Mouse (Mus musculus) frontal cortex, adult 2 months (tissue): ENCODE measurements at regions not wholly inside any gene's neighbourhood (a gene's known extent, or its start where the extent isn't known, plus 50 kb on each side); places are given as distances from the start of the nearest gene placed in this dataset.

ENCODE experiments used
- DNase-seq, 2 experiments: peaks; one replicate each; pipeline ENCODE4 v3.0.0; 2022; ENCODE audit warnings: low spot score in 1 of 2; ENCODE audit errors: extremely low spot score in 1 of 2

- DNase-seq, result no peak
Observed at GRCm38 (mm10) chr13:60497714-60498400, 103.9 kb upstream of the Dapk1 start.

- no peak for DNase-seq
Observed at GRCm38 (mm10) chr13:60504196-60504595, 97.6 kb upstream of the Dapk1 start.

- no peak for DNase-seq
Observed at GRCm38 (mm10) chr13:60507611-60508010, 94.1 kb upstream of the Dapk1 start.

DNA sequence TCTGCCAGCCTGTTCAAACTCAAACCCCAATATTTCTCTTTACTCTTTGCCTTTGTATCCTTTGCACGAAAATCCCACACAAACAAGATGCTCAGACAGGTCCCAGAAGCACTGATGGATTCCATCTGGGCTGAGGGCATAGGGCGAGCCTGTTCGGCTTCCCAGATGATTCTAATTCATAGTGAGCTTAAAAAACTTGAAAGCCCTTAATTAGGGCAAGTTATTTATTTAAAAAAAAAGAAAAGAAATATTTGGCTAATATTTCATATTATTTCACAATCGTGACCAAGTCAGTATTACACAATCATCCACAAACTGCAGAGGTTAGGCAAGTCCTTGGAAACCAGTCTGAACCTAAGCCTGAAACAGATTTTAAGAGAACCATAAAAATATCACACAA, 93.7 kb upstream of the Dapk1 start:
- DNase-seq, result no peak

GRCm38 (mm10) chr13:60508856-60509255, 92.9 kb upstream of the Dapk1 start:
- no peak for DNase-seq

DNA sequence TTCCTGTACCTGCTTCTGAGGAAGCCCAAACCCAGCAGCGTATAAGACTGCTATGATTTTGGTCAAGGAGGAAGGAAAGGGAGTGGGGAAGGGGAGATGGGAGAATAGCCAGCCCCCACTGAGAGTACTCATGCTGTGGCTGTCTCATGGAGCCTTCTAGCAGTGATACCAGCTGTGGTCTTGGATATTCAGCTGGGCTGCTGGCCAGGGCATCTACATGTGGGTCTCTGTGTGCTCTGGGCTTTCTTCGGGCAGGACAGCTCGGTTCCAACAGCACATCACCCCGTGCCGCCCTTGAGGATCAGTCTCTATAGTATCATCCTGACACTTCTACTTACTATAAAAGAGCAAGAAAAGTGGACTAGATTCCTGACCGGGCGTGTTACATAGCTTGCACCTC, 90.6 kb upstream of the Dapk1 start:
- no peak for DNase-seq

- DNase-seq, result peak in 1 of 2 experiments; percentile 38
Observed at GRCm38 (mm10) chr13:60511628-60512027, 90.1 kb upstream of the Dapk1 start.

- DNase-seq, result peak in 1 of 2 experiments; percentile 29
Observed at GRCm38 (mm10) chr13:60513756-60514155, 88.0 kb upstream of the Dapk1 start.

DNA sequence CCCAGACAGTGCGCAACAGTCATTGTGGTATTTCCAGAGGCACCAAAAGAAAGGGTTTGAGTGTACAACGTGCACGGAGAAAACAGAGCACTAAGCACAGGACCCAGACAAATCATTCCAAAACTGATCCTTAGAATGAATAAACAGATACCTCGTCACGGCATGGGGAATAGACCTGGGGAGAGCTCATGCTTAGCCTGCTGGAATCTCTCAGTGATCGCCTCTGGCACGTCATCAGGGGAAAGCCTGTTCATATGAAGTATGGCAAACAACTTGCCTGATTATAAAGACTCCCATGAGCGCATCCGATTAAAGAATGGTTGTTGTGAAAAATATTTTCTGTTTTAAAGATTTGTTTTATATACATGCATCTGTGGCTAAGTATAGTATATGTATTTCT, 86.9 kb upstream of the Dapk1 start:
- no peak for DNase-seq

DNA sequence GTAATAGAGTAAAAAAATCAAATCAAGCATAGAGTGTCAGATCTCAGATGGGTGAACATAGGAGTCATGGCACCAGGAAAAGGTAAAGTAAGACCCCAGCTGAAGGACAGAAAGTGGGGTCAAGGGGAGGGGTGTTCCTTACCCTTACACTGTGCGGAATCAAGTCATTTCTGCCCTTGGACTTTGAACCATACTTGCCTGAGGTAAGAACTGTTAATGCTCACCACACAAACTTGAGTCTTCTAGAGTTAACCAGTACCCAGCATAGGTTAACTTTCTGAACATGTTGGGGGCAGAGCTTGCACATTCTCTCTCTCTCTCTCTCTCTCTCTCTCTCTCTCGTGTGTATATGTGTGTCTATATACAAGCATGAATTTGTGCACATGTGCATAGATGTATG, 83.7 kb upstream of the Dapk1 start:
- no peak for DNase-seq

GRCm38 (mm10) chr13:60519708-60520107, 82.0 kb upstream of the Dapk1 start:
- DNase-seq, result no peak

- DNase-seq, result peak; percentile 61 to 66
Observed at GRCm38 (mm10) chr13:60522719-60523450, 78.9 kb upstream of the Dapk1 start.

DNA sequence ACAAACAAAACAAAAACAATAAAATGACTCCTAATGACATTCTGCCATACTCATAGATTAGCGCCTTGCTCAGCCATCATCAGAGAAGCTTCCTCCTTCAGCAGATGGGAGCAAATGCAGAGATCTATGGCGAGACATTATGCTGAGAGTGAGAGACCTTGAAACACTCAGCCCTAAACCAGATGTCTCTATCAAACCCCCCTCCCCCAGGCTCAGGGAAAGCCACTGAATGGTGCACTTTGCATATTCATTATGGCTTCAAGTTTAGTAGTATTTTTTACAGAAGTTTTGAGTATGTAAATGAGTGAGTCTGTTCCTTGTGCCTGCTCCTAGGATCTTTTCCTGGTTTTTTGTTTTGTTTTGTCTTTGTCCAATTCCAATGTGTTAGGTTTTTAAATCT, 73.9 kb upstream of the Dapk1 start:
- DNase-seq, result no peak

- no peak for DNase-seq
Observed at GRCm38 (mm10) chr13:60528819-60529218, 72.9 kb upstream of the Dapk1 start.

- peak in 1 of 2 experiments; percentile 20 for DNase-seq
Observed at GRCm38 (mm10) chr13:60529381-60530069, 72.2 kb upstream of the Dapk1 start.

GRCm38 (mm10) chr13:60533871-60534427, 67.8 kb upstream of the Dapk1 start:
- DNase-seq, result no peak

DNA sequence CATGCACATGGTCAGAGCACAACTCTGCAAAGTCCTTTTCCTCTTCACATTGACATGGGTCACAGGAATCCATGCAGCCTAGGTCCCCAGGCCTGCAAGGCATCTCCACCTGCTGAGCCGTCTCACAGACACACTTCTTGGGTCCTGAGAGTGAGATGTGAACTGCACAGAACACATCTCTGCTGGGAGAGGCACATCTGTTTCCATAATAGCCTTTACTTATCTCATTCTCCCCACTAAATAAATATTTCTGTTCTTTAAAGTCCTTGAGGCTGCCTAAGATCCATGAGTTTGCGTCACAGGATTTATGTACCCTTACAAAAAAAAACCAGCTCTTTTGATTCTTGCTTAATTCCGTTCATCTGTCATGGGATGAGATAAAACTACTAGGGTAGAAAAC, 67.2 kb upstream of the Dapk1 start:
- no peak for DNase-seq

GRCm38 (mm10) chr13:60535045-60535444, 66.7 kb upstream of the Dapk1 start:
- DNase-seq, result no peak

- DNase-seq, result no peak
Observed at GRCm38 (mm10) chr13:60536725-60537124, 65.0 kb upstream of the Dapk1 start.

DNA sequence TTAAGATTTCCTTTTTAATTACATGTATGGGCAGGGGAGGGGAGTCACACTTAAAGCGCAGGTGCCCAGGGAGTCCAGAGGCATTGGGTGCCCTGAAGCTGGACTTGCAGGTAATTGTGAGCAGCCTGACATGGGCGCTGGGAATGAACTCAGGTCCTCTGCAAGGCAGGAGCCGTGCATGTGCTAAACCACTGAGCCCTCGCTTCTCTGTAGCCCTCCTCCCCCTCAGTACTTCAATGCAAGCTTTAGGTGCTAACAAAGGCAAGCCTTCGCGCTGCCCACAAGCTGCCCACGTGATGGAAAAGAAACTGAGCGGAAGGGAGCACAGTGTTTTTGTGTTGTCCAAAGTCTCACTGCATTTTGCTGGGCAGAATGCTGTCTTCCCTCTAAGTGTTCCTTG, 63.6 kb upstream of the Dapk1 start:
- no peak for DNase-seq

DNA sequence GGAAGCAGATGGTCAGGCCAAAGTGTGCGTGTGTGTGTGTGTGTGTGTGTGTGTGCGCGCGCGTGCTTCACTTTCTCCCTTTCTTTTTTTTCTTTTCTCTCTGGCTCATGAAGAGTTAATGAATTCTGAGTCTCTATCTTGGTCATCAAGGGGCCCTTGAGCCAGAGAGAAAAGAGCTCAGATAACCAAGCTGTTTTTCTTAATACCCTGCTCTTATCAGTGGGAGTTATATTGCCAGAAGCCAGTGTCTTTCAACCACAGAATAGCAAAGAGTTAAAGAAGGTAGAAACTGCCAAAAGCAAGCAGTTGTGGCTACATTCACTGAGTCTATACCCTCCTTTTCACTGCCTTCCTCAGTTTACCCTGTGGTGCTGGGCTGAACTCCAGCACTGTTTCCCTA, 60.6 kb upstream of the Dapk1 start:
- no peak for DNase-seq
